In the genomic region with DNA sequence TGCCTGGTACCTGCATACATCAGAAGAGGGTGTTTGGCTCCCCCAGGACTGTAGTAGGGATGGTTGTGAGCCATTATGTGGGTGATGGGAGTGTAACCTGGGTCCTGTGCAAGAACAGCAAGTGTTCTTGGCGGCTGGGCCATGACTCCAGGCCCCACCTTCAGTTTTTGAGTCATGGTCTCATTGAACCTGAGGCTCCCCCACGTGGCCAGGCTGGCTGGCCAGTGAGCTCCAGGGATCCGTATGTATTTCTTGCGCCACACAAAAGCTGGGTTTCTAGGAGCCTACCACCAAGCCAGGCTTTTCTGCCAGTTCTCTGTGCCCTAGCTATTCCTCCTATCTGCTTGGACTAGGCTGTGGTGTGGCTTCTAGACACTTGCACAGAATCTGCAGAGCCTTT, we compare ENCODE assay signal across 25 mouse cellular contexts.
A peak's percentile ranks its signal among the peaks of the same experiment; 100 is the strongest.
DNase-seq lines count a peak whose midpoint lies in the region; ATAC-seq and TF ChIP-seq lines count a peak whose summit lies in the region.
"Had no signal": no experiment of that assay in that cellular context is flagged by ENCODE, and none has a peak within 500 bp of the region (broad histone marks: within the 10 kb centered on the region; RNA-seq: fewer than 3 reads in every experiment).

No protein-coding gene starts in this region.

- ATAC-seq in heart, postnatal 0 days (ENCODE audit: insufficient read depth, low read depth), result no peak
- no peak for ATAC-seq in heart, embryonic 11.5 days (replicated peaks; ENCODE audit: insufficient number of reproducible peaks, low FRiP score, low TSS enrichment)
- no peak for ATAC-seq in midbrain, postnatal 0 days (ENCODE audit: low FRiP score)
- ATAC-seq in midbrain, embryonic 13.5 days, result no peak
- no peak for ATAC-seq in stomach, postnatal 0 days (ENCODE audit: low FRiP score, low TSS enrichment)
- ATAC-seq: forebrain, embryonic 14.5 days; forebrain, postnatal 0 days; hindbrain, embryonic 16.5 days; intestine, embryonic 15.5 days; Patski had no signal

- H3K4me2 ChIP-seq in heart, postnatal 0 days (ENCODE audit: low read depth, low read length), result no peak overlapping the region
- H3K4me2 ChIP-seq in heart, embryonic 11.5 days, result no peak overlapping the region
- no peak overlapping the region for H3K4me2 ChIP-seq in midbrain, postnatal 0 days (ENCODE audit: low read depth, low read length, poor library complexity, severe bottlenecking)
- H3K4me2 ChIP-seq in midbrain, embryonic 13.5 days (replicated peaks), result no peak overlapping the region
- H3K4me2 ChIP-seq in stomach, postnatal 0 days (replicated peaks; ENCODE audit: low read depth), result no peak overlapping the region
- H3K4me2 ChIP-seq: embryonic facial prominence, embryonic 12.5 days; embryonic facial prominence, embryonic 15.5 days; heart, embryonic 13.5 days; hindbrain, embryonic 12.5 days; intestine, embryonic 15.5 days had no signal

- 0 out of 2 replicates have a peak, but pooled peaks have one; percentile 10 for TF ChIP-seq CTCF in heart, postnatal 0 days (IDR thresholded peaks at IDR 0.05; ENCODE audit: low read depth)
- peak; percentile 5; the same call in 1 of the 2 replicates for TF ChIP-seq CTCF in midbrain, postnatal 0 days (IDR thresholded peaks at IDR 0.05)
- TF ChIP-seq CTCF in stomach, postnatal 0 days (IDR thresholded peaks at IDR 0.05; ENCODE audit: low read depth), result peak; percentile 22; the same call in 1 of the 2 replicates

- 0 out of 2 replicates have a peak, but pooled peaks cover 6% of the 10 kb centered on the region for H3K4me1 ChIP-seq in heart, postnatal 0 days (ENCODE audit: control insufficient read depth, insufficient read depth)
- peaks cover 11% of the 10 kb centered on the region for H3K4me1 ChIP-seq in heart, embryonic 11.5 days (ENCODE audit: control insufficient read depth, insufficient read depth, low read length)
- no peaks in the 10 kb centered on the region for H3K4me1 ChIP-seq in midbrain, postnatal 0 days (ENCODE audit: insufficient read depth, low read length)
- peaks cover 15% of the 10 kb centered on the region for H3K4me1 ChIP-seq in midbrain, embryonic 13.5 days (replicated peaks)
- H3K4me1 ChIP-seq in stomach, postnatal 0 days (replicated peaks; ENCODE audit: control insufficient read depth, insufficient read depth), result no peaks in the 10 kb centered on the region; the same call in 1 of the 2 replicates

- H3K9me3 ChIP-seq in heart, postnatal 0 days (replicated peaks; ENCODE audit: control insufficient read depth, low read length), result no peaks in the 10 kb centered on the region
- H3K9me3 ChIP-seq in heart, embryonic 11.5 days (replicated peaks; ENCODE audit: control insufficient read depth, low read length), result no peaks in the 10 kb centered on the region
- no peaks in the 10 kb centered on the region for H3K9me3 ChIP-seq in midbrain, postnatal 0 days (ENCODE audit: low read length)
- H3K9me3 ChIP-seq in midbrain, embryonic 13.5 days, result no peaks in the 10 kb centered on the region
- H3K9me3 ChIP-seq in stomach, postnatal 0 days (ENCODE audit: control insufficient read depth, low read length), result no peaks in the 10 kb centered on the region
- H3K9me3 ChIP-seq: embryonic facial prominence, embryonic 12.5 days; embryonic facial prominence, embryonic 15.5 days; heart, embryonic 13.5 days; hindbrain, embryonic 12.5 days; intestine, embryonic 15.5 days had no signal

- no peak overlapping the region for H3K4me3 ChIP-seq in heart, postnatal 0 days (ENCODE audit: low read depth, low read length)
- H3K4me3 ChIP-seq in heart, embryonic 11.5 days (ENCODE audit: low read depth, low read length), result no peak overlapping the region
- H3K4me3 ChIP-seq in midbrain, postnatal 0 days (ENCODE audit: low read depth, low read length), result no peak overlapping the region
- no peak overlapping the region for H3K4me3 ChIP-seq in midbrain, embryonic 13.5 days (replicated peaks)
- no peak overlapping the region for H3K4me3 ChIP-seq in stomach, postnatal 0 days (ENCODE audit: low read depth, low read length)
- H3K4me3 ChIP-seq: embryonic facial prominence, embryonic 12.5 days; embryonic facial prominence, embryonic 15.5 days; gastrocnemius, adult 2 months; heart, embryonic 13.5 days; hindbrain, embryonic 12.5 days; intestine, embryonic 15.5 days had no signal

- H3K27ac ChIP-seq in heart, postnatal 0 days (ENCODE audit: low read depth), result no peak overlapping the region
- no peak overlapping the region for H3K27ac ChIP-seq in heart, embryonic 11.5 days (ENCODE audit: low read depth, low read length)
- H3K27ac ChIP-seq in midbrain, postnatal 0 days (ENCODE audit: low read depth, low read length), result no peak overlapping the region
- no peak overlapping the region for H3K27ac ChIP-seq in midbrain, embryonic 13.5 days
- H3K27ac ChIP-seq in stomach, postnatal 0 days (replicated peaks), result no peak overlapping the region
- H3K27ac ChIP-seq: embryonic facial prominence, embryonic 12.5 days; embryonic facial prominence, embryonic 15.5 days; gastrocnemius, adult 2 months; heart, embryonic 13.5 days; hindbrain, embryonic 12.5 days; intestine, embryonic 15.5 days had no signal

- H3K36me3 ChIP-seq in heart, postnatal 0 days (replicated peaks; ENCODE audit: control insufficient read depth, insufficient read depth, low read length), result no peaks in the 10 kb centered on the region
- H3K36me3 ChIP-seq in heart, embryonic 11.5 days (ENCODE audit: control insufficient read depth, insufficient read depth, low read length), result no peaks in the 10 kb centered on the region
- peaks cover 51% of the 10 kb centered on the region for H3K36me3 ChIP-seq in midbrain, postnatal 0 days (ENCODE audit: insufficient read depth, low read length)
- H3K36me3 ChIP-seq in midbrain, embryonic 13.5 days, result peaks cover 77% of the 10 kb centered on the region
- H3K36me3 ChIP-seq in stomach, postnatal 0 days (ENCODE audit: control insufficient read depth, insufficient read depth, low read length), result no peaks in the 10 kb centered on the region
- H3K36me3 ChIP-seq: embryonic facial prominence, embryonic 12.5 days; embryonic facial prominence, embryonic 15.5 days; heart, embryonic 13.5 days; intestine, embryonic 15.5 days had no signal

- no peaks in the 10 kb centered on the region for H3K27me3 ChIP-seq in heart, postnatal 0 days (ENCODE audit: control insufficient read depth, insufficient read depth, low read length)
- H3K27me3 ChIP-seq in heart, embryonic 11.5 days (ENCODE audit: control insufficient read depth, insufficient read depth, low read length), result peaks cover 2% of the 10 kb centered on the region; the same call in 1 of the 2 replicates
- no peaks in the 10 kb centered on the region for H3K27me3 ChIP-seq in midbrain, postnatal 0 days (ENCODE audit: insufficient read depth, low read length)
- no peaks in the 10 kb centered on the region for H3K27me3 ChIP-seq in midbrain, embryonic 13.5 days
- no peaks in the 10 kb centered on the region for H3K27me3 ChIP-seq in stomach, postnatal 0 days (ENCODE audit: control insufficient read depth, insufficient read depth, low read length)
- H3K27me3 ChIP-seq: embryonic facial prominence, embryonic 12.5 days; embryonic facial prominence, embryonic 15.5 days; hindbrain, embryonic 12.5 days; intestine, embryonic 15.5 days had no signal

- no peak for DNase-seq in heart, postnatal 0 days (ENCODE audit: low spot score)
- no peak for DNase-seq in midbrain, postnatal 0 days (ENCODE audit: low spot score)
- DNase-seq in stomach, postnatal 0 days (ENCODE audit: low spot score), result no peak
- no peak for DNase-seq in lung, postnatal 10 days
- DNase-seq: adrenal gland, adult 2 months; adrenal gland, postnatal 14 days; B cell, adult 2 months; cerebellum, adult 11 months; cerebellum, adult 2 months; cerebellum, adult 9-11 months; cerebellum, postnatal 25 days; forebrain, postnatal 0 days; gastrocnemius, adult 2 months; gastrocnemius, postnatal 25 days; heart, adult 18-20 months had no signal

- 46% methylated on average over 4 of the region's 4 CpGs for WGBS in heart, postnatal 0 days
- 47% methylated on average over 4 of the region's 4 CpGs for WGBS in heart, embryonic 11.5 days (ENCODE audit: insufficient replicate concordance)
- 68% methylated on average over 4 of the region's 4 CpGs for WGBS in midbrain, postnatal 0 days
- 52% methylated on average over 4 of the region's 4 CpGs for WGBS in midbrain, embryonic 13.5 days
- WGBS in stomach, postnatal 0 days, result 53% methylated on average over 4 of the region's 4 CpGs

- H3K9ac ChIP-seq in heart, postnatal 0 days (replicated peaks; ENCODE audit: low read depth, low read length), result no peak overlapping the region
- no peak overlapping the region for H3K9ac ChIP-seq in heart, embryonic 11.5 days (ENCODE audit: low read depth, low read length)
- no peak overlapping the region for H3K9ac ChIP-seq in midbrain, postnatal 0 days (replicated peaks; ENCODE audit: low read length, poor library complexity, severe bottlenecking)
- no peak overlapping the region for H3K9ac ChIP-seq in midbrain, embryonic 13.5 days (replicated peaks)
- H3K9ac ChIP-seq in stomach, postnatal 0 days (ENCODE audit: low read length), result no peak overlapping the region
- H3K9ac ChIP-seq: embryonic facial prominence, embryonic 12.5 days; embryonic facial prominence, embryonic 15.5 days; forebrain, postnatal 0 days; heart, embryonic 13.5 days; hindbrain, embryonic 12.5 days; intestine, embryonic 15.5 days had no signal

- TF ChIP-seq EP300 in heart, postnatal 0 days (IDR thresholded peaks at IDR 0.05; ENCODE audit: low read depth), result no peak
- no peak for TF ChIP-seq EP300 in stomach, postnatal 0 days (optimal IDR thresholded peaks at IDR 0.05)
